Mouse (Mus musculus) hindbrain, embryonic 11.5 days (tissue): ENCODE measurements around the gene Cryba4. TPM values are rescaled to one million over a fixed set of nuclear protein-coding genes. Genes with fewer than 3 reads are reported as not detected.
A peak's percentile ranks its signal among the peaks of the same experiment; 100 is the strongest.

ENCODE experiments used
- ATAC-seq: fragments of 200-750 bp; cut with Nextera tagmentation; 2 replicates; pipeline ENCODE4 v1.8.0; 2017; ENCODE audit warnings: mild to moderate bottlenecking, moderate TSS enrichment, moderate library complexity; ENCODE audit not compliant: low FRiP score
- DNase-seq: peaks from one replicate; pipeline ENCODE4 v3.0.0-alpha.2; 2015; ENCODE audit warnings: low spot score
- H3K27ac ChIP-seq: fragments of 300-500 bp; sonication (generic); 2 replicates; pipeline ENCODE4 v1.5.1; 2014; ENCODE audit warnings: mild to moderate bottlenecking, low read depth, low read length
- H3K27me3 ChIP-seq: fragments of 300-500 bp; sonication (generic); 2 replicates; pipeline ENCODE4 v1.6.1; 2014; ENCODE audit warnings: mild to moderate bottlenecking, low read length, moderate library complexity, mixed read lengths; ENCODE audit not compliant: control insufficient read depth, insufficient read depth
- H3K36me3 ChIP-seq: fragments of 300-500 bp; sonication (generic); 2 replicates; pipeline ENCODE4 v1.6.1; 2014; ENCODE audit warnings: mild to moderate bottlenecking, low read length, moderate library complexity, mixed read lengths; ENCODE audit not compliant: control insufficient read depth, insufficient read depth
- H3K4me1 ChIP-seq: fragments of 300-500 bp; sonication (generic); replicated peaks from 2 replicates; pipeline ENCODE4 v1.6.1; 2014; ENCODE audit warnings: low read length, mixed read lengths; ENCODE audit not compliant: control insufficient read depth, insufficient read depth
- H3K4me2 ChIP-seq: fragments of 300-500 bp; sonication (generic); replicated peaks from 2 replicates; pipeline ENCODE4 v1.6.1; 2014; ENCODE audit warnings: mild to moderate bottlenecking, low read depth, low read length
- H3K4me3 ChIP-seq: fragments of 300-500 bp; sonication (generic); 2 replicates; pipeline ENCODE4 v1.5.1; 2014; ENCODE audit warnings: low read depth, low read length
- H3K9ac ChIP-seq: fragments of 300-500 bp; sonication (generic); 2 replicates; pipeline ENCODE4 v1.6.1; 2014; ENCODE audit warnings: low read depth, low read length
- H3K9me3 ChIP-seq: fragments of 300-500 bp; sonication (generic); 2 replicates; pipeline ENCODE4 v1.6.1; 2016; ENCODE audit warnings: low read length; ENCODE audit not compliant: control insufficient read depth
- WGBS: fragments of 180-500 bp; shearing (Covaris S2); extraction: QIAGEN DNeasy Blood & Tissue Kit; methylation state at CpG from one replicate; pipeline ENCODE4 v1.1.7; 2014; 5-methylcytosine and 5-hydroxymethylcytosine counted together
- polyA plus RNA-seq: library from polyadenylated mRNA; unstranded; fragments of >200 nt; fragmentation: Nextera tagmentation; extraction: Ambion mirVana; gene quantifications from 2 replicates; pipeline ENCODE4 v1.2.1, GENCODE M21; 2014

Gene Cryba4
- polyA plus RNA-seq, 1 experiment from 2014 or later, result 1.9 TPM

- no peaks in the 10 kb centered on the region for H3K27me3 ChIP-seq
- no peaks in the 10 kb centered on the region for H3K36me3 ChIP-seq
- H3K27ac ChIP-seq, result peak overlapping the region; percentile 82
- ATAC-seq (peak; percentile 63), DNase-seq (peak; percentile 84)
- peak overlapping the region; percentile 28; the same call in 1 of the 2 replicates for H3K9ac ChIP-seq
- no peaks in the 10 kb centered on the region for H3K9me3 ChIP-seq
- WGBS, result 28% methylated on average over 19 of the region's 19 CpGs
- no peak overlapping the region for H3K4me3 ChIP-seq
- H3K4me2 ChIP-seq, result no peak overlapping the region
- peaks cover 19% of the 10 kb centered on the region for H3K4me1 ChIP-seq
These were observed 38.7 kb downstream of the Cryba4 start for GRCm38 (mm10) chr5:112213331-112214240.

DNA sequence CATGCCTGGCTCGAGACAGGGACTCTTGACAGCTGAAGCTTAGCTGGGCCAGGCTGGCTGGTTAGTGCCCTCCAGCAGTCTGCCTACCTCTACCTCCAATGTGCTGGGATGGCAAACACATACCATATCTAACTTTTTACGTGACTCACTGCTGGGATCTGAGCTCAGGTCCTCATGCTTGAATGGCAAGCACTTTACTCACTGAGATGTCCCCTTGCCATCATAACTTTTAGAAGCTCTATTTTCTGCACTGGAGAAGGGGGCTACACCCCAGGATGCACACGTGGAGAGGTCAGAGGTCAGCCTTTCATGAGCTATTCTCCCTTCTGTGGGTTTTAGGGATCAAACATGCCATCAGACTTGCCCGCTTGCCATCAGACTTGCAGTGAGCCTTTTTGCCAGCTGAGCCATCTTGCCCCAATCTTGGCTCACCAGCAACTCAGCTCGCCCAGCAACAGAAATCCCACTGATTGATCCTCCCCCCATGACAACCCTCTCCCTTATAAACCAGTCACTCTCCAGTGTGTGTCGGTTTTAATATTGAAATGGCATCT lies 39.5 kb downstream of the Cryba4 start:
- Histone ChIP-seq H3K4me3 (no peak overlapping the region), H3K27me3 (no peaks in the 10 kb centered on the region), H3K4me2 (no peak overlapping the region), H3K4me1 (peaks cover 14% of the 10 kb centered on the region), H3K9me3 (no peaks in the 10 kb centered on the region), H3K9ac (no peak overlapping the region), H3K27ac (peak overlapping the region; percentile 82), H3K36me3 (no peaks in the 10 kb centered on the region)
- WGBS, result 60% methylated on average over 6 of the region's 6 CpGs
- peak; percentile 49 for DNase-seq
- no peak for ATAC-seq

DNA sequence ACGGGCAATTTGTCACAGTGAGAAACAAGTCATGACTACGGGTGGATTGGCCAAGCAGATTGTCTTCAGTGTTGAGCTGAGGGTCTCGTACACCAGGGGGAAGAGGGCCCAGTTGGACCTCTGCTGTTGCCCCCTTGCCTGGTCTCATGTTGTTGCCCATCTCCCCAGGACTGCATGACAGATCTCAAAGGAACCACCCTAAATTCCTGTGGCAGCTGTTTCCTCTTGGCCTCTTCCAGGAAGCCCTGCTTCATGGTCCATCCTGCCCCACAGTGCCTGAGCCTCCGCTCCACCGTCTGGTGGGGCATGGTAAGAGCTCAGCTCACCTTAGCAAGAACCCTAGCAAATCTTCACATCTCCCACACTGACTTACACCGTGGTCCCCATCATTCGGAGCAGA lies 40.4 kb downstream of the Cryba4 start:
- DNase-seq (no peak), ATAC-seq (no peak)
- Histone ChIP-seq H3K4me3 (no peak overlapping the region), H3K9ac (no peak overlapping the region), H3K9me3 (no peaks in the 10 kb centered on the region), H3K27ac (no peak overlapping the region), H3K4me2 (no peak overlapping the region), H3K27me3 (no peaks in the 10 kb centered on the region), H3K4me1 (peaks cover 12% of the 10 kb centered on the region), H3K36me3 (no peaks in the 10 kb centered on the region)
- WGBS, result 86% methylated on average over 7 of the region's 7 CpGs

DNA sequence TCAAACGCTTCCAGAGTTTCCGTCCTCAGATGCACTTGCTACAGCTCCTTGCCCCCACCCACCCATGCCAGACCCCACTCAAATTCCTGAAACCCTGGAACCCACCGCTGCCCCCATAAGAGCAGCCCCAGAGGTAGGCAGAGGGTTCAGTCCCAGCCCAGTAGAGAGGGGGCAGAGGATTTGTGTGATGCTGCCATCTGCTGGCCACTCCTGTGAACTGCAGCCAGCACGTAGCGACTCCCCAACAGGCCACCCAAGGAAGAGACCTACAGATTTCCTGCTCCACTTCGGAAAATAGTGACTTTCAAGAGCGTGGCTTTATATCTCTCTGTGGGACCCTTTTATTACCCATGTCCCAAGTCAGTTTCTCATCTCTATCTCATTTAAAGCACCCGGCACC lies 42.2 kb downstream of the Cryba4 start:
- no peaks in the 10 kb centered on the region for H3K9me3 ChIP-seq
- H3K9ac ChIP-seq, result no peak overlapping the region
- peaks cover 8% of the 10 kb centered on the region for H3K4me1 ChIP-seq
- WGBS, result 28% methylated on average over 8 of the region's 8 CpGs
- DNase-seq (peak; percentile 86), ATAC-seq (no peak)
- no peak overlapping the region for H3K27ac ChIP-seq
- H3K4me3 ChIP-seq, result no peak overlapping the region
- H3K36me3 ChIP-seq, result no peaks in the 10 kb centered on the region
- H3K4me2 ChIP-seq, result no peak overlapping the region
- H3K27me3 ChIP-seq, result no peaks in the 10 kb centered on the region

- Histone ChIP-seq H3K4me3 (no peak overlapping the region), H3K27me3 (no peaks in the 10 kb centered on the region), H3K9ac (no peak overlapping the region), H3K36me3 (no peaks in the 10 kb centered on the region), H3K9me3 (no peaks in the 10 kb centered on the region), H3K27ac (no peak overlapping the region), H3K4me2 (no peak overlapping the region), H3K4me1 (peaks cover 6% of the 10 kb centered on the region; the same call in 1 of the 2 replicates)
- ATAC-seq (no peak), DNase-seq (no peak)
- WGBS, result 34% methylated on average over 4 of the region's 4 CpGs
These were observed 44.0 kb downstream of the Cryba4 start for GRCm38 (mm10) chr5:112208321-112208720.

GRCm38 (mm10) chr5:112206543-112207255 lies 45.6 kb downstream of the Cryba4 start:
- H3K4me3 ChIP-seq, result no peak overlapping the region
- ATAC-seq (no peak), DNase-seq (no peak)
- WGBS, result 28% methylated on average over 16 of the region's 16 CpGs
- peaks cover 2% of the 10 kb centered on the region; the same call in 1 of the 2 replicates for H3K4me1 ChIP-seq
- H3K4me2 ChIP-seq, result no peak overlapping the region
- H3K36me3 ChIP-seq, result no peaks in the 10 kb centered on the region
- H3K9me3 ChIP-seq, result no peaks in the 10 kb centered on the region
- 0 out of 2 replicates have a peak overlapping the region, but pooled peaks have one; percentile 18 for H3K27ac ChIP-seq
- no peak overlapping the region for H3K9ac ChIP-seq
- no peaks in the 10 kb centered on the region for H3K27me3 ChIP-seq

GRCm38 (mm10) chr5:112199656-112200055 lies 52.7 kb downstream of the Cryba4 start:
- Histone ChIP-seq H3K9me3 (no peaks in the 10 kb centered on the region), H3K4me2 (no peak overlapping the region), H3K4me3 (no peak overlapping the region), H3K27me3 (no peaks in the 10 kb centered on the region), H3K4me1 (no peaks in the 10 kb centered on the region), H3K36me3 (no peaks in the 10 kb centered on the region), H3K27ac (no peak overlapping the region), H3K9ac (no peak overlapping the region)
- ATAC-seq (no peak), DNase-seq (no peak)
- 90% methylated on average over 6 of the region's 6 CpGs for WGBS
